Mouse (Mus musculus) hindbrain, embryonic 11.5 days (tissue): ENCODE measurements around the gene Golga1. TPM values are rescaled to one million over a fixed set of nuclear protein-coding genes. Genes with fewer than 3 reads are reported as not detected.

ENCODE experiments used
- ATAC-seq: fragments of 200-750 bp; cut with Nextera tagmentation; 2 replicates; pipeline ENCODE4 v1.8.0; 2017; ENCODE audit warnings: mild to moderate bottlenecking, moderate TSS enrichment, moderate library complexity; ENCODE audit not compliant: low FRiP score
- DNase-seq: peaks from one replicate; pipeline ENCODE4 v3.0.0-alpha.2; 2015; ENCODE audit warnings: low spot score
- H3K27ac ChIP-seq: fragments of 300-500 bp; sonication (generic); 2 replicates; pipeline ENCODE4 v1.5.1; 2014; ENCODE audit warnings: mild to moderate bottlenecking, low read depth, low read length
- H3K27me3 ChIP-seq: fragments of 300-500 bp; sonication (generic); 2 replicates; pipeline ENCODE4 v1.6.1; 2014; ENCODE audit warnings: mild to moderate bottlenecking, low read length, moderate library complexity, mixed read lengths; ENCODE audit not compliant: control insufficient read depth, insufficient read depth
- H3K36me3 ChIP-seq: fragments of 300-500 bp; sonication (generic); 2 replicates; pipeline ENCODE4 v1.6.1; 2014; ENCODE audit warnings: mild to moderate bottlenecking, low read length, moderate library complexity, mixed read lengths; ENCODE audit not compliant: control insufficient read depth, insufficient read depth
- H3K4me1 ChIP-seq: fragments of 300-500 bp; sonication (generic); replicated peaks from 2 replicates; pipeline ENCODE4 v1.6.1; 2014; ENCODE audit warnings: low read length, mixed read lengths; ENCODE audit not compliant: control insufficient read depth, insufficient read depth
- H3K4me2 ChIP-seq: fragments of 300-500 bp; sonication (generic); replicated peaks from 2 replicates; pipeline ENCODE4 v1.6.1; 2014; ENCODE audit warnings: mild to moderate bottlenecking, low read depth, low read length
- H3K4me3 ChIP-seq: fragments of 300-500 bp; sonication (generic); 2 replicates; pipeline ENCODE4 v1.5.1; 2014; ENCODE audit warnings: low read depth, low read length
- H3K9ac ChIP-seq: fragments of 300-500 bp; sonication (generic); 2 replicates; pipeline ENCODE4 v1.6.1; 2014; ENCODE audit warnings: low read depth, low read length
- H3K9me3 ChIP-seq: fragments of 300-500 bp; sonication (generic); 2 replicates; pipeline ENCODE4 v1.6.1; 2016; ENCODE audit warnings: low read length; ENCODE audit not compliant: control insufficient read depth
- WGBS: fragments of 180-500 bp; shearing (Covaris S2); extraction: QIAGEN DNeasy Blood & Tissue Kit; methylation state at CpG from one replicate; pipeline ENCODE4 v1.1.7; 2014; 5-methylcytosine and 5-hydroxymethylcytosine counted together
- polyA plus RNA-seq: library from polyadenylated mRNA; unstranded; fragments of >200 nt; fragmentation: Nextera tagmentation; extraction: Ambion mirVana; gene quantifications from 2 replicates; pipeline ENCODE4 v1.2.1, GENCODE M21; 2014

Gene Golga1
- polyA plus RNA-seq, 1 experiment from 2014 or later, result 37.3 TPM

DNA sequence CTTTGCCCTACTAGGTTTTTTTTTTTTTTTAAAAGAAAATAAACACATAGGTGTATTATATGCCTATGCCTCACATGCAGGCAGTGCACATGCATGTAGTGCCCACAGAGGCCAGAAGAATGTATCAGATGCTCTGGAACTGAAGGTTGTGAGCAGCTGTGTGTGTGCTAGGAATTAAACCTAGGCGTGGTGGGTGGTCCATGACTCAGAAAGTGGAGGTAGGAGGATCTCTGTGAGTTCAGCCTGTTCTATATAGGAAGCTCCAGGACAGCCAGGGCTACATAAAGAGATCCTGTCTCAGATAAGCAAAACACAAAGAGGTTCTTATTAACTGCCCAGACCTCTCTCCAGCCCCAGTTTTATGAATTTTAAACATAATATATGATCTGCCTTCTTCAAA, 3.8 kb upstream of the Golga1 start:
- DNase-seq (no peak), ATAC-seq (no peak)
- Histone ChIP-seq H3K27me3 (no peaks in the 10 kb centered on the region), H3K9me3 (no peaks in the 10 kb centered on the region), H3K27ac (no peak overlapping the region), H3K36me3 (no peaks in the 10 kb centered on the region), H3K4me2 (no peak overlapping the region), H3K9ac (no peak overlapping the region), H3K4me3 (no peak overlapping the region), H3K4me1 (no peaks in the 10 kb centered on the region)
- 52% methylated on average over 1 of the region's 1 CpGs for WGBS

DNA sequence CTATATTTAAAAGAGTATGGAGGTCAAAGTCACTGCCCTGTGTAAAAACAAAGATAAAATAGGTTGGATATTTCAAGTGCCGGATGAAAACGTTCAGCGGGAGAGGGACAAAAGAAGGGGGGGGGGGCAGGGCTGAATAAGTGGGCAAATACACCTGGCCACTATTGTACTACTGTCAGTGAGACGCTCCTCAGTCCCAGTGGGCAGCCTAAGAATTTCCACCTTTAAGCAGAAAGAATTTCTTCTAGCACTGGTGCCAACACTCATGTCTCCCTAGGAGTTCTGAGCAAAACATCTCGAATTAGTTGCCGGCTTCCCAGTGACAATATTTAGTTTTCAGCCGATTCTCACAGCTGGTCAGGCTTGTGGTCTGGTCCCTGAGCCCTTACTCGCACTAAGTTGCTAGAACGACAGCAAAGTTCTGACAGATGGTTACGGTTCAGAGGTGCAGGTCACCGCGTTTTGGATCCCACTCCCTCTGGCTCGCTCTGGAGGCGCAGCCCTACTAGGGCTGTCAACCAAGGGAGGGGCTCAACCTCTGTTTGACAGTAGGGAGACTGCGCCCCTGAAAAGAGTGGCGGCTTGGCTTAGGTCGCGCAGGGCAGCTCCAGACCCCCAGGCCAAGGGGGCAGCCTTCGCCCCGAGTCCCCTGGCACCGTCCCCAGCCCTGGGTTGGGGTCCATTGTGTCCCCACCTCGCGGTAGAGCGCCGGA, 498 bp downstream of the Golga1 start:
- Histone ChIP-seq H3K9ac (peak overlapping the region; percentile 91), H3K9me3 (no peaks in the 10 kb centered on the region), H3K36me3 (no peaks in the 10 kb centered on the region), H3K4me1 (no peaks in the 10 kb centered on the region), H3K4me3 (peak overlapping the region; percentile 85), H3K27ac (peak overlapping the region; percentile 66), H3K27me3 (no peaks in the 10 kb centered on the region), H3K4me2 (peak overlapping the region; percentile 93)
- ATAC-seq, result peak; percentile 44
- WGBS, result 6% methylated on average over 25 of the region's 25 CpGs
- no peak for DNase-seq

DNA sequence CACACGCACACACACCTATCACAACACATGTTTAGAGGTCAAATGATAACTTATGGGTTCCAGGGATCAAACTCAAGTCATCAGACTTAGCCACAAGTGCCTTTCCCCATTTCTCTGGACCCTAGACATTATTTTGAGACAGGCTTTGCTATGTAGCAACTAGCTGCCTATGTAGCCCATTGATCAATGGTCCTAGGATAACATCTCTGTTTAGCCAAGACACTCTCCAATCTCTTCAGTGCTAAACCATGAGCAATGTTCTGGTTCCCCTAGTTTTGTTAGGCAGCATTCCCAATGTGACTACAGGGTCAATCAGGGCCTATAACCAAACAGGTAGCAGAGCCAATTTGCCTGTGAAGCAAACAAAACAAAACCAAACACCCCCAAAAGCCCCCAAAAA, 16.8 kb downstream of the Golga1 start:
- H3K4me3 ChIP-seq, result no peak overlapping the region
- H3K9ac ChIP-seq, result no peak overlapping the region
- H3K27ac ChIP-seq, result no peak overlapping the region
- 94% methylated on average over 1 of the region's 1 CpGs for WGBS
- no peaks in the 10 kb centered on the region for H3K4me1 ChIP-seq
- H3K9me3 ChIP-seq, result no peaks in the 10 kb centered on the region
- ATAC-seq (no peak), DNase-seq (no peak)
- no peak overlapping the region for H3K4me2 ChIP-seq
- no peaks in the 10 kb centered on the region for H3K27me3 ChIP-seq
- peaks cover 4% of the 10 kb centered on the region; the same call in 1 of the 2 replicates for H3K36me3 ChIP-seq

DNA sequence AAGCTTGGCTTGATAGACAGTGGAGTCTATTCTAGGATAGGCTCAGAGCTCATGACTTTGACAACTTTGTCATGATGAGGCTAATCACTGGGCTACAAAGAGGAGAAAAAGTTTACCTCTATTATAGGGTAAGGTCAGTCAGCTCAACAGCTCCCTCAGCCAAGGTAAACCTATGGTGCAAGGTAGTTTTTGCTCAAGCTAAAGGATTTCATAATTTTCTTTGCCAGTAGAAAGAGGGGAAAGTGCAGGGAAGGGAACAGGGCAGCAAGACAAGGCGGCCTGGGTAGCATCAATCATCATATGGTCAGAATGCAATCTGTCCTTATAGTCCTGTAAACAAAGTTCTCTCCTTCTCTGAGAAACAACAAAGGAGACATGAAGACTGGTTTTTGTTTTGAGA, 25.1 kb downstream of the Golga1 start:
- Histone ChIP-seq H3K36me3 (peaks cover 7% of the 10 kb centered on the region), H3K9me3 (no peaks in the 10 kb centered on the region), H3K4me3 (no peak overlapping the region), H3K9ac (no peak overlapping the region), H3K4me1 (no peaks in the 10 kb centered on the region), H3K27me3 (no peaks in the 10 kb centered on the region), H3K4me2 (no peak overlapping the region), H3K27ac (no peak overlapping the region)
- WGBS, result 89% methylated on average over 1 of the region's 1 CpGs
- DNase-seq (no peak), ATAC-seq (no peak)

DNA sequence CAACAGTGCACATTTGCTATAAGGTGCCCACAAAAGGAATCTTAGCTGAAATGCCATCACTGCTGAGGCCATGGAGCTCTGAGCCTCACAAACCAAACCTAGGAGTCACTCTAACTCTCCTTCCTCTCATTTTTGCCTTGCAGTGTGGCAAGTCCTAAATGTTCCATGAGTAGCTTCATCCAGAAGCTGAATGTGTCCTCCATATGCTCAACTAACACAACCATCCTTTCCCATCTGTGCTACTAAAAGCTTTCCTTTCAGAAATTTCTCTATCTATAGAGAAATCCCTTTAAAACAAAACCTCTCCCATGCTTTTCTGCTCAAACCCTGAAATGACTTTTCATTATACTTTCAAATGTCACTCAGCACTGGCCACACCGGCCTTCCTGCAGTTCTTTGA, 33.7 kb downstream of the Golga1 start:
- H3K27me3 ChIP-seq, result no peaks in the 10 kb centered on the region
- 88% methylated on average over 1 of the region's 1 CpGs for WGBS
- peaks cover 14% of the 10 kb centered on the region; the same call in 1 of the 2 replicates for H3K36me3 ChIP-seq
- no peak overlapping the region for H3K4me2 ChIP-seq
- H3K4me3 ChIP-seq, result no peak overlapping the region
- ATAC-seq, result no peak
- DNase-seq, result no peak
- no peak overlapping the region for H3K27ac ChIP-seq
- no peaks in the 10 kb centered on the region for H3K4me1 ChIP-seq
- no peaks in the 10 kb centered on the region for H3K9me3 ChIP-seq
- no peak overlapping the region for H3K9ac ChIP-seq

DNA sequence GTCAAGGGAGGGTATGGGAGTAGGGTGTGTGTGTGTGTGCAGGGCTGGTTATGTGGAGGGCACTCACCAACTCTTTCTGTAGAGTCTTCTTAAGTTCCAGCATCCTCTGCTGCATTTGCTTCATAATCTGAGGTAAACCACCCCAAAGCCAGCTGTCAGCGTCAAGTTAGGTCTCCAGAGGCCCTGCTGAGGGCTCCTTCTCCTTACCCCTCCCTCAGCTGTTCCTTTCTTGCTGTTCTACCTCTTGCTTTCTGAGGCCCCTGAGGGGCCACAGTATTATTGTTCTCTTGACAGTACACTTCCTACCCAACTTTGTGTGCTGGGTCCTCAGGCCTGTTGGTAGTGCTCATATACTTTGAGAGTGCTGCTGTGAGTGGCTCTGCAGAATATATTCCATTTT, 45.3 kb downstream of the Golga1 start:
- ATAC-seq (no peak), DNase-seq (no peak)
- no peak overlapping the region for H3K27ac ChIP-seq
- H3K27me3 ChIP-seq, result no peaks in the 10 kb centered on the region
- WGBS, result 92% methylated on average over 1 of the region's 1 CpGs
- no peaks in the 10 kb centered on the region for H3K4me1 ChIP-seq
- H3K4me3 ChIP-seq, result no peak overlapping the region
- H3K9ac ChIP-seq, result no peak overlapping the region
- peaks cover 7% of the 10 kb centered on the region; the same call in 1 of the 2 replicates for H3K36me3 ChIP-seq
- no peak overlapping the region for H3K4me2 ChIP-seq
- no peaks in the 10 kb centered on the region for H3K9me3 ChIP-seq

DNA sequence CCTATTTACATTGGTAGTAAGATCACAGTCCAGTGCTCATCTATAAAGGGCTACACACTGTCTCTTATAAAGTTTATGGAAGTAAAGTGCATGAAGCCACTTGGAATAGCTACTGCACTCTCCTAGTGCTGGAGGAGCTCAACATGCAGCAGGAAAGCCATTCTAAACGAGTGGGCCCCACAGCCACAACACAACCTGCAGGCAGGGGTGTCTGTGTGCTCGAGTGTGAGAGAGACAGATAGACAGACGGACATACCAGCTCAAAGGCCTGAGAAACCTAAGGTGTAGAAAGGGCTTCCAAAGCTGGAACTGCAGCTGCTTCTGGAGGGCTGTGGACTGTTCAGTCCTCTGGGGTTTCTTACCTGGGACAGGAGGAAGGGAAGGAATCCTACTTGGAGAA, 48.8 kb downstream of the Golga1 start:
- Histone ChIP-seq H3K27me3 (no peaks in the 10 kb centered on the region), H3K4me3 (no peak overlapping the region), H3K36me3 (peaks cover 5% of the 10 kb centered on the region; the same call in 1 of the 2 replicates), H3K4me1 (no peaks in the 10 kb centered on the region), H3K9ac (no peak overlapping the region), H3K4me2 (no peak overlapping the region), H3K27ac (no peak overlapping the region), H3K9me3 (no peaks in the 10 kb centered on the region)
- DNase-seq, result no peak
- no peak for ATAC-seq
- 82% methylated on average over 3 of the region's 3 CpGs for WGBS

DNA sequence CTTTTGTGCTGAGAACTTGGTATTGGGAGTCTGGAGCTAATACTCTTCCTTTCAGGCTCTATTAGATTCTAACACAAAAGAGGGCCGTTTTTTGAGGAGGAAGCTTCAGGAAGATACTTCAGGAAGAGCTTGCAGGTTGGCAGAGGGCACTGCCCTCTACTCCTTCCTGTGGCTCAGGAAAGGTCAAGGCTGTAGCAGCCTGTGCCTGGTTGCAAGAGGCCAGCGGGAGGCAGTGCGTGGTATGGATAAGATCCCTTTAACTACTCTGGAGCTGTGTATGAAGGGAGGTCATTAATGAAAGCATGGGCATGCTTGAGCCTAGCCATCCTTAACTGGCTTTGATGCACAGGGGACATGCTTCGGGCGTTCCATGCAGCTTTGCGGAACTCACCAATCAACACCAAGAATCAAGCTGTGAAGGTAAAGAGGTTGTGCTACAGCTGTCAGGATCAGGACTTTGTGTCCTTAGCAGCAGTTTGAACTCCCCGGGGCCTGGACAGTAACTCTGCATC, 52.5 kb downstream of the Golga1 start:
- Histone ChIP-seq H3K27me3 (no peaks in the 10 kb centered on the region), H3K27ac (no peak overlapping the region), H3K4me1 (0 out of 2 replicates have a peak, but pooled peaks cover 4% of the 10 kb centered on the region), H3K4me3 (no peak overlapping the region), H3K9me3 (no peaks in the 10 kb centered on the region), H3K9ac (no peak overlapping the region), H3K4me2 (no peak overlapping the region), H3K36me3 (peaks cover 5% of the 10 kb centered on the region; the same call in 1 of the 2 replicates)
- no peak for ATAC-seq
- WGBS, result 89% methylated on average over 7 of the region's 7 CpGs
- no peak for DNase-seq

DNA sequence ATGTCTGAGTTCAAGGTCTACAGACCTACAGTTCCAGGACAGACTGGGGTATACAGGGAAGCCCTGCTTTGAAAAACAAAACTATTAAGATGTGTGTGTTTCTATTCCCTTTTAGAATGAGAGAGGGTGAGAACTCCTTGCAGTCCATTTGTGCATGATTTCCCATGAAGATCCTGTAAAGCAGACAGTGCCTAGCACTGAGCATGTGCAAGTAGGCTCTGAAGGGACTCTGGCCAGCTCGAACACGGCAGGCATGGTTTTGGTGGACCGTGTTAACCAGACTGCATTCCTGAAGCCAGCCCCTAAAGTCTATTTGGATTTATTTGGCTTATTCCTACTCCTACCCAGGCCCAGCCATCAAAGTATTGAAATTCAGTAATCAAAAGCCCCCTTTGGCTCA, 53.4 kb downstream of the Golga1 start:
- no peak for DNase-seq
- no peak for ATAC-seq
- Histone ChIP-seq H3K9ac (no peak overlapping the region), H3K4me3 (no peak overlapping the region), H3K36me3 (peaks cover 5% of the 10 kb centered on the region; the same call in 1 of the 2 replicates), H3K9me3 (no peaks in the 10 kb centered on the region), H3K4me1 (0 out of 2 replicates have a peak, but pooled peaks cover 4% of the 10 kb centered on the region), H3K27me3 (no peaks in the 10 kb centered on the region), H3K4me2 (no peak overlapping the region), H3K27ac (no peak overlapping the region)
- 95% methylated on average over 3 of the region's 3 CpGs for WGBS
